Mouse (Mus musculus) embryonic fibroblast, embryonic 13.5 days (primary cell): ENCODE measurements around the gene Phactr3. TPM values are rescaled to one million over a fixed set of nuclear protein-coding genes. Genes with fewer than 3 reads are reported as not detected.

Experiments used
- H3K27ac ChIP-seq: 2 replicates; pipeline ENCODE4 v1.5.1; 2012; ENCODE audit warnings: low read length, control low read depth, inconsistent platforms; ENCODE audit not compliant: insufficient read depth
- H3K4me1 ChIP-seq: 2 replicates; pipeline ENCODE4 v1.6.1; 2011; ENCODE audit warnings: low read length; ENCODE audit not compliant: control insufficient read depth, insufficient read depth
- H3K4me3 ChIP-seq: 2 replicates; pipeline ENCODE4 v1.5.1; 2011; ENCODE audit warnings: mild to moderate bottlenecking, control low read depth, low read length; ENCODE audit not compliant: insufficient read depth
- CTCF ChIP-seq: IDR thresholded peaks from 2 replicates; pipeline ENCODE4 v1.5.1; 2011; ENCODE audit warnings: mild to moderate bottlenecking, control low read depth, low read length, moderate library complexity, borderline replicate concordance; ENCODE audit not compliant: insufficient read depth
- POLR2A ChIP-seq: IDR thresholded peaks from 2 replicates; pipeline ENCODE4 v1.6.1; 2011; ENCODE audit warnings: low read depth, mild to moderate bottlenecking, control low read depth, low read length, moderate library complexity
- polyA plus RNA-seq: library from polyadenylated mRNA; stranded (reverse); fragments of >200 nt; gene quantifications from 2 replicates; pipeline ENCODE4 v1.2.4, GENCODE M21; 2011; ENCODE audit warnings: low read depth; ENCODE audit not compliant: missing spikeins, insufficient read length

Phactr3 gene
- polyA plus RNA-seq, 1 experiment = not detected

DNA sequence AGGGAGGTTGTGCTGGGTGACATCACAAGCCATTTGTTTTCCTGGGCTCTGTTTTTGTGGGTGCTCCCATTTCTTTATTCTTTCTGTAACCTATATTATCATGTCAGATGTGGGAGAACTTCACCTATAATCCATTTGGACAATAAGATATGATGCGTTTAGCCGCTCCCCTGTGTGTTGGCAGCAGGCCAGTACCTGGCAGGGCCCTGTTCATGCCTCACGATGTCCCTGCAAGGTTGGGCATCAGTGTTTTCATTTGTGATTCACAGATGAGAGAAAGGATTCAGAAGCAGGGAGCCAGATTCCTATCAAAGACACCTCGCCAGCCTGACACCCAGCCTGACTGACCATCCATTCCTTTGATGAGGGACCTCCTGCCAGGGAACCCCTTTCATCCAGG, 99.7 kb downstream of the Phactr3 start:
- Histone ChIP-seq H3K4me3 (no peak overlapping the region), H3K27ac (no peak overlapping the region), H3K4me1 (no peaks in the 10 kb centered on the region)
- no peak for TF ChIP-seq POLR2A
- TF ChIP-seq CTCF = no peak

- Histone ChIP-seq H3K4me1 (no peaks in the 10 kb centered on the region), H3K4me3 (no peak overlapping the region), H3K27ac (no peak overlapping the region)
- TF ChIP-seq CTCF (no peak), POLR2A (no peak)
Measured at GRCm38 (mm10) chr2:178219454-178220147, 100.8 kb downstream of the Phactr3 start.

DNA sequence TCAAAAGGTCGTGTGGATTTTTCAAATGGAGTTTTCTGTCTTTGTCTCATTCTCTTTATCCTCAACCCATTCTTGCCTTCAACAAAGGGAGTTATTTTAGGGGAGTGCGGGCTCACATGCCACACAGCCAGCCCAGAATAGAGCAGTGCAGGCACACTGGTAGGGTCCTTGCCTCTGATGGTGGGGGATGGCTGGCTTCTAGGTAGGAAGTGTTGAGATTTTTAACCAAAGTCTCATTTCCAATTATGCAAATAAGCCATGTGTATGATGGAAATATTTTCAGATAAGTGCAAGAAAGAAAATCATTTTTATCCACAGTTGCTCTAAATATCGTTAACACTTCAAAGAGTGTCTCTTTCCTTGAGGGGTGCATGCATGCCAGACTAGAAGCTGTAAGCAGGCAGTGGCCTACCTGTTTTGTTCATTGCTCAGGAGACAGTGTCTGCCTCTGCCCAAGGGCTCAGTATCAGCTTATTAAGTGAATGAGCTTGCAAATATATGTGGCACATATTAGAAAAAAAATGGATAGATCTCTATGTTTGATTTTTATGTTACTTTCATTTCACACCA, 101.5 kb downstream of the Phactr3 start:
- no peaks in the 10 kb centered on the region for H3K4me1 ChIP-seq
- TF ChIP-seq CTCF (no peak), POLR2A (no peak)
- no peak overlapping the region for H3K27ac ChIP-seq
- H3K4me3 ChIP-seq = no peak overlapping the region

- Histone ChIP-seq H3K4me3 (no peak overlapping the region), H3K27ac (no peak overlapping the region), H3K4me1 (no peaks in the 10 kb centered on the region)
- TF ChIP-seq CTCF (no peak), POLR2A (no peak)
Measured at GRCm38 (mm10) chr2:178221003-178221402, 102.2 kb downstream of the Phactr3 start.

- Histone ChIP-seq H3K27ac (no peak overlapping the region), H3K4me3 (no peak overlapping the region), H3K4me1 (no peaks in the 10 kb centered on the region)
- no peak for TF ChIP-seq CTCF
Measured at GRCm38 (mm10) chr2:178229231-178229630, 110.5 kb downstream of the Phactr3 start.

GRCm38 (mm10) chr2:178233487-178233886, 114.7 kb downstream of the Phactr3 start:
- H3K27ac ChIP-seq = no peak overlapping the region
- no peaks in the 10 kb centered on the region for H3K4me1 ChIP-seq
- TF ChIP-seq CTCF (no peak), POLR2A (no peak)
- H3K4me3 ChIP-seq = no peak overlapping the region

DNA sequence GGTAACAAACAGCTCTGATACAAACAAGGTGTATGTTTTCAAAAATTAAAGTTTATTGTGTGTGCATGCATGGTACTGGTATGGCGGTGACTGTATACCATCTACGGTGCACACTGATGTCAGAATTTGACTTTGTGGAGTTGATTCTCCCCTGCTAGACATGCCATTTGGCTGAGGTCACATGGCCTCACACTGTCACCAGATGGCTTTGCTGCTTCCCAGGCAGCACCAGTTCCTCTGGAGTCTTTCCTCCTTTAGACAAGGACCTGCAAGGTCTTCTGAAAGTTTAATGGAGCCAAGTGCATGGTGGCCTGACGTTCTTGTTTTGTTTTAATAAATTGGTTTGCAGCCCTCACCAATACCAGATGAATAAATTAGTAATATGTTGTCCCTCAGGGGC, 118.3 kb downstream of the Phactr3 start:
- no peak overlapping the region for H3K27ac ChIP-seq
- no peaks in the 10 kb centered on the region for H3K4me1 ChIP-seq
- TF ChIP-seq POLR2A (no peak), CTCF (no peak)
- H3K4me3 ChIP-seq = no peak overlapping the region

- Histone ChIP-seq H3K4me3 (no peak overlapping the region), H3K27ac (no peak overlapping the region), H3K4me1 (no peaks in the 10 kb centered on the region)
- no peak for TF ChIP-seq CTCF
- TF ChIP-seq POLR2A = no peak
Measured at GRCm38 (mm10) chr2:178238503-178238902, 119.7 kb downstream of the Phactr3 start.

GRCm38 (mm10) chr2:178240886-178241285, 122.1 kb downstream of the Phactr3 start:
- Histone ChIP-seq H3K27ac (no peak overlapping the region), H3K4me3 (no peak overlapping the region), H3K4me1 (no peaks in the 10 kb centered on the region)
- TF ChIP-seq CTCF = no peak
- no peak for TF ChIP-seq POLR2A

DNA sequence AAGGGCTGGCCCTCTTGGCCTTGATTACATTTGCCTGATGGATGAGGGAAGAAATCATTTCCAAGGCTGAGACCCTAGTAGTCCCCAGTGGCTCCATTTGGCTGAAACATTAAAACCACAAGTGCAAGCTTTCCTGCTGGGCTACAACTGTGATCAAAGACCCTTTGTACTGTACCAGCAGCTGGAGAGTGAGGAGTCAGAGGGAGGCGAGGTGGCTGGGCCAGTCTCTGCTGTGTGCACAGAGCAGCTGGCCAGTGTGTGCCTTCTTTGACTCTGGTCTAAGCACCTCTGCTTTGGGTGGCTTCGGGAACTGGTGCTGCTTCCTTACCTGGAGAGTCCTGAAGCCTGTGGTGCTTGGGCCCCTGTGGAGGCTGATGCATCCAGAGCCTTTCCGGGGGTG, 122.6 kb downstream of the Phactr3 start:
- Histone ChIP-seq H3K27ac (no peak overlapping the region), H3K4me3 (no peak overlapping the region), H3K4me1 (no peaks in the 10 kb centered on the region)
- TF ChIP-seq CTCF = no peak
- no peak for TF ChIP-seq POLR2A
